Mouse (Mus musculus) embryonic stem cell, embryonic (primary cell): ENCODE results near the gene Bicral.

Experiments used
- CTCF ChIA-PET, 4 experiments: fragments of 300-600 bp in 2 of 4; fragments of 350-600 bp in 2 of 4; sonication (Branson Sonifier 250); formaldehyde crosslinking; loops; one replicate each; lab custom pipeline; 2022; ENCODE audit warnings: inconsistent platforms in 2 of 4; lab: Charles Lee
- POLR2A ChIA-PET, 4 experiments: fragments of 300-600 bp in 2 of 4; fragments of 350-600 bp in 2 of 4; sonication (Branson Sonifier 250); formaldehyde crosslinking; loops; one replicate each; lab custom pipeline; 2022; ENCODE audit warnings: antibody characterized with exemption in 4 of 4, inconsistent platforms in 1 of 4; lab: Charles Lee

Bicral gene

GRCm38 (mm10) chr17:46750580-46750979 lies 107.7 kb downstream of the Bicral start:
- POLR2A ChIA-PET: interaction anchor here in 1 of 4 experiments (15.1 kb wide), 1 partner anchor 24 kb away, joined by 235 read pairs; the partner anchor contains the start of gene 2310039H08Rik
- CTCF ChIA-PET: no interaction called here

DNA sequence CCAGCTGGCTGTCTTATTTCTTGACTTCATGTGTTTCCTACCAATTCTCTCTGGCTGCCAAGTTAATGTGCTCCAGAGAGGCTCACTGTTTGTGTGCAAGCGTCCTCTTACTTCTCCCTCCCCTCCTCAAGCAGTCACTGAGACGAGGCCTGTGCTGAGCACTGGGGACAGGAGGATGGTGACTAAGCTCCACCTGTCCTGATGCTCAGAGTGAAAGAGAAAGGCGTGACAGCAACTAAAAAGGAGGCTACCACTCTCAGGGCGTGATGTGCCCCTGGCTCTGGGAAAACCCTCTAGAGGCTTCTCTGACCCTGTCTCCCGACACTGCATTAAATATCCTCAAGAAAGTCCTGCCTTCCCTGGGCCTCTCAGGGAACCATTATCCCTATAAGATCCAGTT lies 109.0 kb downstream of the Bicral start:
- ChIA-PET POLR2A (interaction anchor here in 1 of 4 experiments (1.5 to 2.5 kb wide), 2 partner anchors 23 to 141 kb away, joined by 10 to 11 read pairs; partner anchors contain the start of genes 2310039H08Rik and Tbcc), CTCF (no interaction called here)
